Mouse (Mus musculus) heart, adult 8-10 months (tissue): ENCODE measurements around the gene Hmgb2. TPM values are rescaled to one million over a fixed set of nuclear protein-coding genes. Genes with fewer than 3 reads are reported as not detected.
"Not testable (repeated sequence)": the region's sequence is repeated elsewhere in the genome, so short reads cannot be mapped to it uniquely, and the experiment has no call there.

Experiments
- DNase-seq: peaks from one replicate; pipeline ENCODE4 v3.0.0; 2022; ENCODE audit warnings: low spot score
- total RNA-seq, 4 experiments: library from RNA; stranded (reverse); gene quantifications; 2 replicates each; pipeline ENCODE4 v1.2.4; 2022

The Hmgb2 gene
- total RNA-seq, 4 experiments from 2014 or later = 14.2 to 17.3 (median 14.8) TPM

DNA sequence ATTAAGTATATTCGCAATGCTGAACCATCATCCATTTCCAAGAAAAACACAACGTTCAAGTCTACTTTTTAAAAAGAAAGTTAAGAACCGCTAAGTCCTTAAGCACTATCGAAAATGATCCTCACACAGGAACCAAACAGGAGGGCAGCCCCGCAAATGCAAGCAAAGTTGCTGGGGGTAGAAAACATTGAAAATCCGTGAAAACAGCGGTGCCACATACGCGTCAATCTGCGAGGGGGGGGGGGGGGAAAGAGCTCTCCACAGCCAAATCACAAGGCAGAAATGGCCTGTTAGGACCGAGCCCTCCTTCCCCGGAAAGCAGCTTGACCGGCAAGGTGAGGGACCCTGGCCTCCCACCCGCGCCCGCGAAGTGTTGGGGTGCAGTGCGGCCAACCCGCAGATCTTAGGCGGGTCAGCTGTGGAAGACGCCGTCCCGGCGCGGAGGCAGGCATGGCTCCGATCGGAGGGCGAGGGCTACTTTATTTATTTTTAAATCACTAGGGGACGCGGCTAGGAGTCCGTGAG is 854 bp upstream of the Hmgb2 start:
- DNase-seq = no peak

DNA sequence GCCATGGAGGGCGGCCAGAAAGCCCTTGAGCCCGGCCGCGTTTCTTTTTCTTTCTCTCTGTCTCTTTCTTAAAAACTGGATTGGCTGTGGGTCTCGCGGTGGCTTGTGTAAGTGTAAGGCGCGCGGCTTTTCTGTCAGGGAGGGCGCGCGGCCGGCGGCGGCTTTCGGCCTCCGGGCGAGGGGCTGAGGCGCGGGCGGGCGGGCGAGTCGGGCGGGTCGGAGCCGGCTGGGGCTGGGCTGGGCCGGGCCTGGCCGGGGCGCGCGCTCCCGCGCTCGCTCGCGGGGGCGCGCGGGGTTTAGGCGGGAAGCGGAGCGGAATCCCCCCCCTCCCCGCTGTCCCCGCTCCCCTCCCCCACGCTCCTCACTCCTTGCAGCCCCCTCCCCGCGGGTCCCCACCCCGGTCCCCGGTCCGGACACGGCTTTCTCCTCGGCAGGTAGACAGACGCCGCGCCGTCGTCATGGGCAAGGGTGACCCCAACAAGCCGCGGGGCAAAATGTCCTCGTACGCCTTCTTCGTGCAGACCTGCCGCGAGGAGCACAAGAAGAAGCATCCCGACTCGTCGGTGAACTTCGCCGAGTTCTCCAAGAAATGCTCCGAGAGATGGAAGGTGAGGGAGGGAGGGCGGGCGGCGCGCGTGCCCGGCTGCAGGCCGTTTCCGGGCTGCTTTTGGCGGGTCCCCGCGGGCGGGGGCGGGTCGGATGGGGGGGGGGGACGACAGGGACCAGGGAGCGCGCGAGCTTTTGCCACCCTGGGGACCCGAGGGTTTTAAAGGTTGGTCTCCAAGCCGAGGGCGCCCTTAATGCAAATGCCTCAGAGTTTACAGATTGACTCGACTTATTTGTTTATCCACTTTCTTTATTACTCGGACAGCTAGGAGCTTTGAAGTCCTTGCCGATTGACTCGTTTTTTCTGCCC is 692 bp downstream of the Hmgb2 start:
- DNase-seq = no peak

DNA sequence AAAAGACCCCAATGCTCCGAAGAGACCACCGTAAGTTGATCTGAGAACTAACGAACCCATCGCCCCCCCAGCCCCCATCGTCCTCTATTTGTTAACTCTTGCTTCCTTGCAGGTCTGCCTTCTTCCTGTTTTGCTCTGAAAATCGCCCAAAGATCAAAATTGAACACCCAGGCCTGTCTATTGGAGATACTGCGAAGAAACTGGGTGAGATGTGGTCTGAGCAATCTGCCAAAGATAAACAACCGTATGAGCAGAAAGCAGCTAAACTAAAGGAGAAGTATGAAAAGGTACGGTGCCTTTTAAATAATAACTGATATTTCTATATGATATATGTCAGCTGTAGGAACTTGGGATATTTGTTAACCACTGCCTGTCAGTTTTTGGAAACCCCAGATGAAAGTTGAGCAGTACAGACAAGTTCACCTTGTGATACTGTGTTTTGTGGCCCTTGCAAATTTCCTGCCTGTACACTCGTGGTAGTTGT is 1.5 kb downstream of the Hmgb2 start:
- DNase-seq = not testable (repeated sequence)

DNA sequence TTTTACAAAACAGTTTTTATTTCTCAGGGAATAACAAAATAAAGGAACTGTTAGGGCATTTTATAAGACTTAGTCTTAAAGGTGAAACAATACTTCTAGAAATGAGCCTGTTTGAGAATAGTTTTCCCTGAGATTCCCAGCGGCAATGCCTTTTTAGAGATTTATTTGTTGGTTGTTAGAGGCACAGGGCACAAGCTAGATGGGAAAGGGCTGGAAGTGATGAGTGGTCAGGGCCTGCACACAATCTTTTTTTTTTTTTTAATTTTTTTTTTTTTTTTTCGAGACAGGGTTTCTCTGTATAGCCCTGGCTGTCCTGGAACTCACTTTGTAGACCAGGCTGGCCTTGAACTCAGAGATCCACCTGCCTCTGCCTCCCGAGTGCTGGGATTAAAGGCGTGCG is 5.0 kb downstream of the Hmgb2 start:
- not testable (repeated sequence) for DNase-seq

DNA sequence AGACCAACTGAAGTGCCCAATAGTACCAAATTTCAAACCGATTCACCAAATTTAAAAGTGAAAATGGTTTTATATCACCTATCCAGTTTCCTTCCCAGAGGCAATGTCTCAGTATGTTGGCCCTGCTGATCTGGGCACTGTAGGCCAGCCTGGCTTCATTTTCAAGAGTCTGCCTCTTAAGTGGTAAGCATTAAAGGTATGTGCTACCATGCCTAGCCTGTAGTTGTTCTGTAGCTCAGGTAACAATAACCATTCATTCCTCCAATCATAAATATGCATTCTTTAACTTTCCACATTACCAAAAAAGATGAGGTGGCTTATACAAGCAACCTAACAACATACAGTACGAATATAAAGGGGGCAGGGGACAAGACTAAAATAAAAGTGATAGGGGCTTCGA is 6.0 kb downstream of the Hmgb2 start:
- DNase-seq = no peak

DNA sequence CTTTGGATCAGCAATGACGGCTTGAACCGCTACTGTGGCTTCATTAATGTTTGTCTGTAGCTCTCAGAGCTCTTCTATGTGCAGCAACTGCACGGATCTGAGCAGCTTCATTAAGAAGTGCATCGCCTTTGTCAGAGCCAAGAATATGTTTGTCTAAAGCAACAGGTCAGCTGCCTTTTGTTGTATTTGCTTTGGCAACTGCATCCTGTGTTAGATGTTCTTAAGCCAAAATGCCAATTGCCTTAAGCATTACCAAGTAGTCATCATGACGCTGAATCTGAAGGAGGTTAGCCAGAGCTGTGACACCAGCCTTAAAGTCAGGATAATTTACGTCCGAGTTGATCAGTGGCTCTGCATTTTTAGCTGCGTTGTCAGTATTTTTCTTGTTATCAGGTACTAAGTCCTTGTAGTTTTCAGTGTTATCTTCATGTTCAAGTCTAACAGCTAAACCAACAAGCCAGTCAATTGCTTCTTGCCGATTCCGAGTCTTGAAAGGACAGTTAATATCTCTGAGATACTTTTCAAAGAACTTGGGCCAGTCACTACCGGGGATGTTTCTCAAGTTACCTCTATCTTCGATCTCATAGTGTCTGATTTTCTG is 8.6 kb downstream of the Hmgb2 start:
- no peak for DNase-seq

DNA sequence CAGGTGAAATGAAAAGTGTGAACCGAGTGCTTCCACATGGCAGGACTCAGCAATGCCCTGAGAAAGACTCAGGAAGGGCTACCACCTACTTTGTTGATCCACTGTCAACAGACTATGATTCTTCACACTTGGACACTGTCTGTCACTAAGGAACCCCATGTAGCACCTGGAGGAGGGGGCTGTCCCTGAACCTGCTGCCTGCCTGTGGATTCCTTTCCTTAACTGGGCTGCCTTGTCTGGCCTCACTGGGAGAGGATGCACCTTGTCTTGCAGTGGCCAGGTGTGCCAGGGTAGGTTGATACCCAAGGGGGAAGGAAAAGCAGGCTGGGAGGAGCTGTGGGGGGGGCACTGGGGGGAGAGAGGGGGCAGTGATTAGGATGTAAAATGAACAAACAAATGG is 16.3 kb downstream of the Hmgb2 start:
- DNase-seq = no peak

DNA sequence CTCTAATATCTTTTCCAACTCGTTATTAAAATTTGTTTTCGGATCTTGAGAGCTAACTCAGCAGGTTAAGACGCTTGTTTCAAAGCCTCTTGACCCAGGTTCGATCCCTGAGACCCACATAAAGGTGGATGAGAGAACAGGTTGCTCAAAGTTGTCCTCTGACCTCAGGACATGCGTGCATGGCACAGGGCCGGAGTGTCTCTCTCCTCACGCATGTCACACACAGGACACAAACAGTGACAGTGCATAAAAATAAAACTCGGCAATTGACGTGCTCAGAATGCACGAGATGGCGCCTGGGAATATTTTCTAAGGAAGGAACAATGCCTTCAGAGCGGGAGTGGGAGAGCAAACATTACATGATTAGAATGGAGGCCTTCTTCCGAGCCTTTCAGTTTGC is 18.5 kb downstream of the Hmgb2 start:
- no peak for DNase-seq

DNA sequence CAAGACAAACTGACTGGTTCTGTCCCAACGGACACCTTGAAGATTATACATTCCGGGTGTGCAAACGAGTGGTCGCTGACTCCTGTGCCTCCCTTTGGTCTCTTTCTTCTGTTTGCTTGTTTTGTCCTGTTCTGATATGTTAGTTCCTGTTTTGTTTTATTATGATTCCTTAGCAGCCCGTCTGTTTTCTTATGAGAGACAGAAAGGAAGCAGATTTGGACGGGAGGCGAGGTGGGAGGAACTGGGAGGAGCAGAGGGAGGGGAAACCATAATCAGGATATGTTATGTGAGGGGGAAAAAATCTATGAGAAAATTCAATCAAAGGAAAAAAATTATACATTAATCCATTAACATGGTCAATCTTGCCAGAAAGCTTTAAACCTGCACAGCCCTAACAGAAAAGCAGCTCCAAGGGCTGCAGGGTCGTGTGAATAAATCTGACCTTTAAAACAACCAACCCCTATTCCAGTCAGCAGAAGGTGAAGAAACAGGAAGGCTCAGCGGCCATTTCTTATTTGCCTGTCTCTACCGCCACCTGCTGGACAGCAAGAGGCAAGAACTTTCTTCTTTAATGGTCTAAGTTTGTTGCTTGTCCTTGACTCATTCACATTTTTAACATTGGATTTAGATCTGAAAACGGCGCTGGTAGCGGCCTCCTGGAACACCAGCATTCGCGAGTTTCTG is 19.1 kb downstream of the Hmgb2 start:
- peak; percentile 89 for DNase-seq

DNA sequence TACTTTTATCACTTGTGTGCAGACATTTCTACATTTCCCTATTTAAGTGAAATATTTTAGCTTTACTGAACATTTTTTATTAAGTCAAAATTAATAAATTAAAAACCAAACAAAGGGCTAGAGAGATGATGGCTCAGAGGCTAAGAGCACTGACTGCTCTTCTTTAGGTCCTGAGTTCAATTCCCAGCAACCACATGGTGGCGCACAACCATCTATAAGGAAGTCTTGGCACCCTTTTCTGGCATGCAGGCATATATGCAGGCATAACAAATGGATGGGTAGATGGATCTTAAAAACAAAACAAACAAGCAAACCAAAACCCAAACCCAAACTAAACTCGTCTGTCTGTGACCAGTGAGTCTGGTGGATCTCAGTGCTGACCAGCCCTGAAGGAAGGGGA is 20.5 kb downstream of the Hmgb2 start:
- no peak for DNase-seq

DNA sequence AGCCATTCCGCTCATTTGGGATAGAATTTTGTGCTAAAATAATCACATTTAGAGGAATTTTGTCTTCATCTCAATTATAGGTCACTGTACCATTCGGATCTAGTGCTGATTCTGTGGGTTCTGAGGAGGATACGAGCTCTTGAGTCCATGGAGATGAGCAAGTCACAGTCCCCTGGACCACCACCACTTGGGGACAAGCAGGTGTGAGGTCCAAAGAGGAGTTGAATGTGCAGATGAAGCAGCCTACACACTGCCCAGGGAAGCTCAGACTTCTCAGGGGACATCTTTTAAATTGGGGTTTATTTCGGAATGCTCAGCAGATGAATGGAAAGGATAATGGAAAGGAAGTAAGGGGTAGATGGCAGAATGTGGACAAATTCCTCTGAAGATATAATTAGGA is 21.4 kb downstream of the Hmgb2 start:
- DNase-seq = no peak

DNA sequence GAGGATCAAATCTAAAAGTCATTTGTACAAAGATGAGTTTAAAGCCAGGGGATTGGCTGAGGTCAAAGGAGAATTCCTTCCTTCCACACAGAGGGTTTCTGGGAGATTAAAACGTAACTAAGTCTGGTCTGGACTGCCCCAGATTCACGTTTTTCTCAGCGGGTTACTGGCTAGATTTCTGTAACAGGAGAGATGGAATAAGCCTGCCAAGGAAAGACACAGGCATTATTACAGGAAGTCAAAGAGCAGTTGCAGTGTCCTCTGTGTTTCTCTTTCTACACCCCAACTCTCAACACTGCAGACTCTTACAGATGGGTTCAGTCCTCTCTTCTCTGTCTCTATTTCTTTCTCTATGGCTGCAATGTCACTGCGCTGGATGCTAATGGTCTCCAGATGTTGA is 22.8 kb downstream of the Hmgb2 start:
- DNase-seq = no peak

DNA sequence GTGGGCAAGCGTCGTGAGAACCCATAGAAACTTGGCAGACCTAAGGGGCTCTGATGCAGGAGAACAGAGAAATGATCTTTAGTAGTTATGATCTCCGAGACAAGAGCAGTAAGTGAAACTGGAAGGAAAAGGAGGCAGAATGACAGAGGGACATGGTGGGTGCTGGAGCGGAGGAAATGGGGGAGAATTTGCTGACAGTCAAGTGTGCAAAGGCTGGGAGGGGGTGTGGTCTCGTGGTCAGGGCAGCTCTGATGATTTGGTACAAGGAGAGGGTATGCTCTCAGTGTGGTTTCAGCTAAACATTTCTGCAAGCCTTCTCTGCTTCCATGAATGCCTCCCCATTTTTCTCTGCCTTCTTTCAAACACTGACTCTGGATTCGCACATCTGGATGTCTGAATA is 24.5 kb downstream of the Hmgb2 start:
- no peak for DNase-seq

DNA sequence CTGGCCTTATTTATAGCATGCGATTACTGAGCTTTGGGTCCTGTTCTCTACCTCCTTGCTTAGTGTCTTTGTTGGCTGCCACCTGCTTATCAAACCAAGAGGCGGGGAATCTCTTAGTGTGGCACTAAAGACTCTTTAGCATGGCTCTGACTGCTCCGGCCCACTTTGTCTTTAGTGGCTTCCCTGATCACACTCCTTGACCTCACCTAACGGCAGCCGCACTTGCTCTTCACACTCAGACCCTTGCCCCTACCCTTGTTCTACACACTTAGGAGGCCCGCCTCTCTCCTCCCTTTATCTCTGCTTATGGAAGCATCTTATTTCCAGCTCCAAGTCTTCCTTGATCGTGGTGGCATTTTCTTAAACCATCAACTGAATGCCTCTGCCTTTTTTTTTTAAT is 26.9 kb downstream of the Hmgb2 start:
- no peak for DNase-seq

DNA sequence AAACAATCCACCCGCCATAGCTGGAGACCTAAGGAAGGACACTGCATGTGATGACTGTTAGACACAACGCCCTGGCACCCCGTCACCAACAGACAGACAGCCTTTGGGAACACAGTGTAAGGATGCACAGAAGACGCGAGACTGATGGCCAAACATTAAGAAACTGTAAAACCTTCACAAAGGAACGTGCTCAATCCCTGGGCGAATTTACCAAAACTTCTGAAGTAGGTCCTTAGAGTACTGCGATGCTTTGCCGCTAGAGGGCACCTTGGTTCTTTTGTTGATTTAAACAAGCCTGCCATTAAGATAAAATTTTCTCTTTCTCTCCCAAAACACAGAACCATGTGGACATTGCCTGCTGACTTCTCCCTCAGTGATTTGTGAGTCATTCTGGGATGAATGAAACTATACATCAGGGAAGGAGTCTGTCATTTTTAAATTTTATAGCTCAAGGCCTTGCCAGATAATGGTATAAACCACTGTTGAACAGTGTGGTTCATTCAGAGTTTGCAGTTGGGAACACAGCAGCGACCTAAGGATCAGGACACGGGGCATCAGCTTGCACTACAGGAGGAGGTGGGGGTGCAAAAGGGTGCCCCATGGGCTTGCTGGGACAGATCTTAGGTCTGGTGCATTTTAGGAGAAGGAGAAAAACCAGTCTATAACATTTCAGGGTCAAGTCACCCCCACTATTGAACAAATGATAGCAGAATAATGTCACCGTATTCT is 28.6 kb downstream of the Hmgb2 start:
- peak; percentile 61 for DNase-seq

DNA sequence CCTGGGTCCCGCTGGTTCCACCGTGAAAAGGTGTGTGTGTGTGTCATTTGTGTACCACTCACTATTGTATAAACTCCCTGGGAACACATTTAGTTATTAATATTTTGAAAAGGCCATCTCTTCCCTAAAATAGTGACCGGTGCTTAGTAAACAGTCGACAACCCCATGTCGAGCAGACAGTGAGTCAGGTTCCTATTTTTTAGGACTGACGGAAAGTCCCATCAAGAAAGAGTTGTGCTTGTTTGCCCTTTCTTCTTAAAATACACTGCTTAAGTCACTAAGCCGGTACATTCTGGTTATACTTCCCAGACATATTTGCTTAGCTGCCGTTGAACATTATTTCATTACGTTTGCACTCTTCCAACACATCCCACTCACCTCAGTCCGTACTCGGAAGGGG is 29.2 kb downstream of the Hmgb2 start:
- no peak for DNase-seq

DNA sequence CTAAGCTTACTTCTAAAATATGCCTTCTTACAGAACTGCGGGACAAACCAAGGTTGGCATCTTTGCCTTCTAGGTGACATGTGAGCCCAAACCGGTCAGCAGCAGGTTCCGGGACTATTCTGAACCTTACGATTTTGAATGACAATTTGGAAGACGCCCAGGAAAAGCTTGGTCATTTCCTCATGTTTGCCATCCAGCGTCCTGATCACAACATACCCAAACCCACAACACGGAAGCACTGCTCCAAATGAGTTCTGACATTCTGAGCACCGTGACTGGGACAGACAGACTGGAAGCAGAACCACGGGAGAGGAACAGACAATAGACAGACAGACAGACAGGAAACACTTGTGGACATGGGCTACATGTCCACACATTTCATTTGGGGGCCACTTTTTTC is 29.7 kb downstream of the Hmgb2 start:
- no peak for DNase-seq

DNA sequence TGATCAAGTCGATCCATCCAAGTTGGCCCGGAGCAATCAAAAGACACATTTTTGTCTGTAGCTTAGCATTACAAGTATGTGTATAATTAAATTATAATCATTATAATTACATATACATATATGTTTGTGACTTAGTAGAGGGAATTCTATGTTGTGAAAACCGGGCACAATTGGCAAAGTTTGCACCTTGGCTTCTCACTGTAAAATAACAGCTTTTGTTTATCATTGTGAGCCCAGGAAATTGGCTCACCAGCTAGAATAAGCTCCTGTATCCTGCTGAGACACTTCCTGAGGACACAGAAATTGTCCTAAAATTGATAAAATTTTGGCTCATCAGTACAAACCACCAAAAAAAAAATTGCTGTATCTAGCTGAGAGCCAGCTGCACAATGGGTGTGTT is 34.7 kb downstream of the Hmgb2 start:
- no peak for DNase-seq

DNA sequence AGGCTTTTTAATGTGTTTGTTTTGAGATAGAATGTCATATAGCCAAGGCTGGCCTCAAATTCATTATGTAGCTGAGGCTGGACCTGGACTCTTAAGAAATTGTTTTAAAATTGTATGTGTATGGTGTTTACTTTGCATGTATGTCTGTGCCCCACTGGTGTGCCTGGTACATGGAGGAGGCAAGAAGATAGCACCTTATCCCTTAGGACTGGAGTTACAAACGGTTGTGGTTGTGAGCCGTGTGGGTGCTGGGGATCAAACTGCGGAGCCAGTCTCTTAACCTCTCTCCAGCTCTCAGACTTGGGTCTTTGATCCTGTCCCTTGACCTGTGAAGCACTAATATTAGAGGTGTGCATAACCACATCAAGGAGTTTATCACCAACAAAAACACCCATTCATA is 35.1 kb downstream of the Hmgb2 start:
- no peak for DNase-seq

DNA sequence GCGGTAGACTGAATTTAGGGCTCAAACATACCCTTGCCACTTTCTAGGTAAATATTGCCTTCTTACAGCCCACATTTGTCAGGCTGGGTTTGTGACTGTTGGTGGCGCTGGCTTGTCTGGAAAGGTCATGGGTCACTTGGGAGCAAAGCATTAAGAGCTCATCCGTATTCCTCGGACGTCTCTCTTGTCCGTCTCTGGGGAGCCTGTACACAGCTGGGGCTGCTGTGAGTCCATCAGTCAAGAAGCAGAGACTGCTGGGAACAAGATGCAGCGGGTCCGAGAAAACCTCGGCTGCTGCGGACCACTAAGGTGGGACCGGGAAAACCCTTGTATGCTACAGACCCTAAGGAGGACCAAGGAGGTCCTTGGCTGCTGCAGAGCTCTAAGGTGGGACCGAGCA is 35.9 kb downstream of the Hmgb2 start:
- DNase-seq = no peak
